Mouse (Mus musculus) limb, embryonic 12.5 days (tissue): ENCODE measurements around the gene Mettl7b. TPM values are rescaled to one million over a fixed set of nuclear protein-coding genes. Genes with fewer than 3 reads are reported as not detected.

Experiments used
- ATAC-seq: fragments of 200-750 bp; cut with Nextera tagmentation; 2 replicates; pipeline ENCODE4 v1.8.0; 2017; ENCODE audit warnings: low read depth, moderate TSS enrichment; ENCODE audit not compliant: insufficient number of reproducible peaks, insufficient read depth, low FRiP score, low TSS enrichment
- H3K27ac ChIP-seq: fragments of 300-500 bp; sonication (generic); 2 replicates; pipeline ENCODE4 v1.5.1; 2016; ENCODE audit warnings: mild to moderate bottlenecking, moderate library complexity
- H3K27me3 ChIP-seq: fragments of 300-500 bp; sonication (generic); 2 replicates; pipeline ENCODE4 v1.6.1; 2016; ENCODE audit warnings: mild to moderate bottlenecking, moderate library complexity
- H3K36me3 ChIP-seq: fragments of 300-500 bp; sonication (generic); 2 replicates; pipeline ENCODE4 v1.6.1; 2016; ENCODE audit warnings: mild to moderate bottlenecking, moderate library complexity
- H3K4me1 ChIP-seq: fragments of 300-500 bp; sonication (generic); replicated peaks from 2 replicates; pipeline ENCODE4 v1.6.1; 2016
- H3K4me2 ChIP-seq: fragments of 300-500 bp; sonication (generic); 2 replicates; pipeline ENCODE4 v1.6.1; 2016; ENCODE audit warnings: mild to moderate bottlenecking, moderate library complexity
- H3K4me3 ChIP-seq: fragments of 300-500 bp; sonication (generic); replicated peaks from 2 replicates; pipeline ENCODE4 v1.5.1; 2016; ENCODE audit warnings: mild to moderate bottlenecking
- H3K9ac ChIP-seq: fragments of 300-500 bp; sonication (generic); replicated peaks from 2 replicates; pipeline ENCODE4 v1.6.1; 2016; ENCODE audit warnings: mild to moderate bottlenecking, moderate library complexity
- H3K9me3 ChIP-seq: fragments of 300-500 bp; sonication (generic); 2 replicates; pipeline ENCODE4 v1.6.1; 2016; ENCODE audit warnings: mild to moderate bottlenecking, moderate library complexity
- WGBS: fragments of 180-500 bp; shearing (Covaris S2); methylation state at CpG from one replicate; pipeline ENCODE4 v1.1.7; 2016; 5-methylcytosine and 5-hydroxymethylcytosine counted together
- polyA plus RNA-seq: library from polyadenylated mRNA; unstranded; fragments of >200 nt; fragmentation: Nextera tagmentation; extraction: Ambion mirVana; gene quantifications from 2 replicates; pipeline ENCODE4 v1.2.1, GENCODE M21; 2016

Mettl7b gene
- polyA plus RNA-seq, 1 experiment from 2014 or later: not detected

DNA sequence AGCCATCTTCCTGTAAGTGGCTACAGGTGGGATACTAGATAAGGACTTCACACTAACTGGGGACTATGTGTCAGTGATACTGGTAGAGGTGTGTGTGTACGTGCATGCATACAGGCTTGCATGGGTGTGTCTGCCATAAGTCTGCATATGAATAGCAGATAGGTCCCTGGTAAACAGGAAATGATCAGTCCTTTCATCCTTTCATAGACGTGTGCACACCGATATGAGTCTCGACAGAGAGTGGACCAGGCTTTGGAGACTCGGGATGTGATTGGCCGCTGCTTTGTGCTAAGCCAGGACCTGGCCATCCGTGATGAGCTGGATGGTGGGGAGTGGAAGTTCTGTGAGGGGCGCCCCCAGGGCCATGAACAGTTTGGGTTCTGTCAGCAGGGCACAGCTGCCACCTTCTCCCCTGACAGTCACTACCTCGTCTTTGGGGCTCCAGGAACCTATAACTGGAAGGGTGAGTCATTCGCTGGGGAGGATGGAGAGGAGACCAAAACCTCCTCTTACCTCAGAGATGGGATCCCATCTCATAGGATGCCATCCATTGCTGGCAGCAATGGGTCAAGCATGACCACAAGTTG, 20.2 kb downstream of the Mettl7b start:
- Histone ChIP-seq H3K4me2 (no peak overlapping the region), H3K9ac (no peak overlapping the region), H3K36me3 (no peaks in the 10 kb centered on the region), H3K27ac (no peak overlapping the region), H3K4me3 (no peak overlapping the region), H3K4me1 (no peaks in the 10 kb centered on the region), H3K9me3 (no peaks in the 10 kb centered on the region), H3K27me3 (peaks cover 23% of the 10 kb centered on the region)
- 83% methylated on average over 10 of the region's 10 CpGs for WGBS
- ATAC-seq: no peak

GRCm38 (mm10) chr10:128938974-128939373, 21.8 kb downstream of the Mettl7b start:
- no peak overlapping the region for H3K27ac ChIP-seq
- 0 out of 2 replicates have a peak, but pooled peaks cover 4% of the 10 kb centered on the region for H3K4me1 ChIP-seq
- H3K4me3 ChIP-seq: no peak overlapping the region
- H3K9ac ChIP-seq: no peak overlapping the region
- no peak for ATAC-seq
- H3K9me3 ChIP-seq: no peaks in the 10 kb centered on the region
- 53% methylated on average over 5 of the region's 5 CpGs for WGBS
- H3K27me3 ChIP-seq: peaks cover 39% of the 10 kb centered on the region
- H3K36me3 ChIP-seq: no peaks in the 10 kb centered on the region
- H3K4me2 ChIP-seq: no peak overlapping the region

GRCm38 (mm10) chr10:128938457-128938856, 22.3 kb downstream of the Mettl7b start:
- WGBS: 82% methylated on average over 9 of the region's 9 CpGs
- ATAC-seq: no peak

DNA sequence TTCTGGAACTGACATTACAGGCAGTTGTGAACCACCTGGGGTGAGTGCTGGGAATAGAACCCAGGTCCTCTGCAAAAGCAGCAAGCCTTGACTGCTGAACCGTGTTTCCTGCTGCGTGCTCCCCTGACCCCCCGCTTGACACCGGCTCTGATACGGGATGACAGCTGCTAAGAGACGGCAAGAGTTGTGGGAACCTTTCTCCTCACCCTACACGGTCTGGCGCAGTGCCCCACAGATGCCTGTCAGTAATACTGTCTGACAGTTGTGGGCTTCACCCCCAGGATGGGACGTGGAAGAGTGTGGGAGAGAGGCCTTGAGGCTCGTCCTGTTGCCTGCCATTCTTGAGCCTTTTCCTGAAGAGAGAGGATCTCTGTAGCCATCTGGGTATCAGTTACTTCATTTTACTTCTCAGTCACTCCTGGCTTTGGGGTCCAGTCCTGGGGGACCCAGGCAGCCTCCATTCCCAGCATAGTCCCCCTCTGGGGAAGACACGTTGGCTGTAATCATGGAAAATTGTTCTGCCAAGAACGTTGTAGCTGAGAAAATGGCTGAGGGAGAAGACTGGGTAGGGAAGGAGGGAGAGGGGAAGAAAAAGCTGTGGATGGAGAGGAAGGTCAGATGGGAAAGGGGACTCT, 22.9 kb downstream of the Mettl7b start:
- Histone ChIP-seq H3K9ac (no peak overlapping the region), H3K4me3 (no peak overlapping the region), H3K27me3 (peaks cover 50% of the 10 kb centered on the region), H3K27ac (no peak overlapping the region), H3K9me3 (no peaks in the 10 kb centered on the region), H3K4me2 (no peak overlapping the region), H3K4me1 (peaks cover 9% of the 10 kb centered on the region; the same call in 1 of the 2 replicates), H3K36me3 (no peaks in the 10 kb centered on the region)
- ATAC-seq: no peak
- 71% methylated on average over 12 of the region's 12 CpGs for WGBS

More at GRCm38 (mm10) chr10:128938457-128938856, 22.3 kb downstream of the Mettl7b start:
- peaks cover 44% of the 10 kb centered on the region for H3K27me3 ChIP-seq
- H3K4me3 ChIP-seq: no peak overlapping the region
- H3K27ac ChIP-seq: no peak overlapping the region
- H3K4me1 ChIP-seq: peaks cover 8% of the 10 kb centered on the region; the same call in 1 of the 2 replicates
- no peak overlapping the region for H3K9ac ChIP-seq
- H3K36me3 ChIP-seq: no peaks in the 10 kb centered on the region
- no peak overlapping the region for H3K4me2 ChIP-seq
- H3K9me3 ChIP-seq: no peaks in the 10 kb centered on the region

- 75% methylated on average over 8 of the region's 8 CpGs for WGBS
- no peak for ATAC-seq
Observed at GRCm38 (mm10) chr10:128935826-128936440, 24.9 kb downstream of the Mettl7b start.

GRCm38 (mm10) chr10:128934997-128935787, 25.6 kb downstream of the Mettl7b start:
- Histone ChIP-seq H3K4me3 (no peak overlapping the region), H3K27ac (no peak overlapping the region), H3K36me3 (no peaks in the 10 kb centered on the region), H3K27me3 (peaks cover 73% of the 10 kb centered on the region), H3K4me1 (peaks cover 9% of the 10 kb centered on the region; the same call in 1 of the 2 replicates), H3K9ac (no peak overlapping the region), H3K4me2 (no peak overlapping the region), H3K9me3 (no peaks in the 10 kb centered on the region)
- WGBS: 63% methylated on average over 7 of the region's 7 CpGs
- ATAC-seq: no peak

More at GRCm38 (mm10) chr10:128935826-128936440, 24.9 kb downstream of the Mettl7b start:
- no peak overlapping the region for H3K4me2 ChIP-seq
- H3K4me1 ChIP-seq: peaks cover 9% of the 10 kb centered on the region; the same call in 1 of the 2 replicates
- peaks cover 66% of the 10 kb centered on the region for H3K27me3 ChIP-seq
- H3K4me3 ChIP-seq: no peak overlapping the region
- no peaks in the 10 kb centered on the region for H3K9me3 ChIP-seq
- H3K36me3 ChIP-seq: no peaks in the 10 kb centered on the region
- no peak overlapping the region for H3K9ac ChIP-seq
- H3K27ac ChIP-seq: no peak overlapping the region

- Histone ChIP-seq H3K36me3 (no peaks in the 10 kb centered on the region), H3K4me1 (peaks cover 9% of the 10 kb centered on the region; the same call in 1 of the 2 replicates), H3K27ac (no peak overlapping the region), H3K9ac (peak overlapping the region; percentile 45; the same call in 1 of the 2 replicates), H3K27me3 (peaks cover 81% of the 10 kb centered on the region), H3K4me2 (peak overlapping the region; percentile 78), H3K4me3 (peak overlapping the region; percentile 43), H3K9me3 (no peaks in the 10 kb centered on the region)
- no peak for ATAC-seq
- 3% methylated on average over 21 of the region's 21 CpGs for WGBS
Observed at GRCm38 (mm10) chr10:128933976-128934721, 26.6 kb downstream of the Mettl7b start.

DNA sequence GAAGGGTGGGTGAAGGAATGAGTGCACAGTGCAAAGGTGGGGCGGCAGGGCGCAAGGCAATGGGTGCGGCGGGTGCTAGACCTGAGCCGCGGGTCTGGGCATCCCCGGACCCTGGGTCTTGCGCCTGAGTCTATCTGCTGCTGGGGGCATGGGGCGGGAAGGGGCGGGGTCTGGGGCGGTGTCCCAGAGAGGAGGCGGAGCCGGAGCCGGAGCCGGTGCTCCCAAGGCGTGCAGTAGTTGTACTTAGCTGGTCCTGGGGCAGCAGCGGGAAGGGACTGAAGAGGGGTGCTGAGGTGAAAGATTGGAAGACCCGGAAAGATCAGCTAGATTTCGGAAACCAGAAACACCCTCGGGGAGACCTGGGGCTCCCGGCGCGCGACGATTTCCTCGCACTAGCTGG, 27.2 kb downstream of the Mettl7b start, which contains the start of gene Itga7:
TSS of gene Itga7 (plus strand) at position 245 of the 400 bp plus-strand sequence.
- Histone ChIP-seq H3K4me3 (peak within 1 kb of the TSS; percentile 43), H3K27ac (no peak within 1 kb of the TSS), H3K4me1 (peaks cover 9% of the 10 kb centered on the region; the same call in 1 of the 2 replicates), H3K9me3 (no peaks in the 10 kb centered on the region), H3K9ac (peak within 1 kb of the TSS; percentile 45; the same call in 1 of the 2 replicates), H3K4me2 (peak within 1 kb of the TSS; percentile 78), H3K27me3 (peaks cover 85% of the 10 kb centered on the region), H3K36me3 (no peaks in the 10 kb centered on the region)
- peak; percentile 84 for ATAC-seq
- WGBS: under 1% methylated on average over 26 of the region's 26 CpGs

- peaks cover 87% of the 10 kb centered on the region for H3K27me3 ChIP-seq
- H3K9ac ChIP-seq: no peak overlapping the region
- H3K27ac ChIP-seq: no peak overlapping the region
- 55% methylated on average over 2 of the region's 2 CpGs for WGBS
- H3K4me3 ChIP-seq: no peak overlapping the region
- no peaks in the 10 kb centered on the region for H3K9me3 ChIP-seq
- no peaks in the 10 kb centered on the region for H3K36me3 ChIP-seq
- ATAC-seq: no peak
- no peak overlapping the region for H3K4me2 ChIP-seq
- H3K4me1 ChIP-seq: peaks cover 9% of the 10 kb centered on the region; the same call in 1 of the 2 replicates
Observed at GRCm38 (mm10) chr10:128931441-128931840, 29.3 kb downstream of the Mettl7b start.

DNA sequence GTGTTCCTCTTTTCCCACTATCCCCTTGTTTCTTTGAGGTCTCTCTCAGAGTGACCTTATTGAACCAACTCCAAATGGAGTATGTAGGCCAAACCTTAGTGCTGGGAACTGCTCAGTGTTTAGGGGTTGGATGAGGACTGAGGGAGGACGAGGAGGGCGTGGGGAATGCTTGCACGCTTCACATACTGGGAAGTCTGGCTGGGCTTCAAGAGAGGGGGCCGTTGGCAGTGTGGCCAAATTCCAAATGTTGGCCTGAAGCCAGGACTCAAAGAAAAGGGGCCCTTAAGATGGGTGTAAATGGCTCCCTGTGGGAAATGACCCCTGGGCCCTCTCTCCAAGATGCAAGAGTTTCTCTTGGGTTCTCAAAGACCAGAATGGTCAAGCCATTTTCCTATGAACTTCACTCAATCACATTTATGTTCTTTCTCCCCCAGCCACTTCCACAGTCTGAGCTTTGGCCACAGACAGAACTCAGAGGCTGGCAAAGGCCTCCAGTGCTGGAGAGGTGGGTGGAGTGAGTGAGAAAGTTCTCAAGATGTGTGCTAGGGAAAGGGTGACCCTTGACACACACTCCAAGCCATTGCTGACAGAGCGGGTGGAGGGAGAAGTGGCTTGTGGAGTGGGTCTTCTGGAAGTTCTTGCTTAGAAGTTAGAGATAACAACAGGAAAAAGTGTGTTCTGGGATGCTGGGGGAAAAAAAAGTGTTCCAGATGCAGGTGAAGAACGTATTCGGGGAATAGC, 31.0 kb downstream of the Mettl7b start:
- H3K27me3 ChIP-seq: peaks cover 70% of the 10 kb centered on the region

More for the DNA sequence above, 31.0 kb downstream of the Mettl7b start:
- Histone ChIP-seq H3K4me3 (no peak overlapping the region), H3K9ac (no peak overlapping the region), H3K36me3 (no peaks in the 10 kb centered on the region), H3K4me1 (peaks cover 9% of the 10 kb centered on the region; the same call in 1 of the 2 replicates), H3K4me2 (no peak overlapping the region), H3K27ac (no peak overlapping the region), H3K9me3 (no peaks in the 10 kb centered on the region)
- no peak for ATAC-seq
- WGBS: 67% methylated on average over 7 of the region's 7 CpGs
